Mouse (Mus musculus): ENCODE data around the gene Stard9.

- no peak for TF ChIP-seq POLR2A (IDR thresholded peaks at IDR 0.05; ENCODE audit: borderline replicate concordance, low read depth, low read length)
- TF ChIP-seq CTCF (IDR thresholded peaks at IDR 0.05; ENCODE audit: low read depth, low read length): no peak
Measured at GRCm38 (mm10) chr2:120730639-120731166, 101.8 kb downstream of the Stard9 start.
